Mouse (Mus musculus) cortical plate, adult 2 months (tissue): Measurements from ENCODE around the gene Abhd4.

Source experiments
- CTCF ChIP-seq: fragments of 200-500 bp; IDR thresholded peaks from 2 replicates; pipeline ENCODE4 v1.5.1; 2011; ENCODE audit warnings: mild to moderate bottlenecking, control low read depth, low read length; ENCODE audit not compliant: insufficient read depth; ENCODE audit errors: extremely low read depth
- POLR2A ChIP-seq: fragments of 200-500 bp; IDR thresholded peaks from 2 replicates; pipeline ENCODE4 v1.6.1; 2011; ENCODE audit warnings: mild to moderate bottlenecking, low read length, control low read depth; ENCODE audit not compliant: insufficient read depth; ENCODE audit errors: extremely low read depth

DNA sequence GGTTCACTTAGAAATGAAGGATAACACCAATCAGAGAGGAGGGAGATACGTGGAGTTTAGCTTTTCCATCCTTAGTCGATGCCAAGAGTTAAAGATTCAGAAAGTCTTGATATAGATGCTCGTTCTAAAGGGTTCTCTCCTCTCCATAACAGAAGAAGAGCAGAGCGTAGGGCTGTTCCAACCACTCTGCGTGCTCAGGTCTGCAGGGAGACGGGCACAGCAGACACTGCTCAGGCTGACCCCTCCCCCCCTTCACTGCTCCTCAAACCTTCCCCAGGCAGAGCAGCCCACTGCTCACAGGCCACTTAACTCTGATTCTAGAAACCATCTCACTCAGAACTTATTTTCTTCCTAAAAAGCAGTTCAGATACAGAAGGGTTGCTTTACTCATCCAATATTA is 45.2 kb upstream of the Abhd4 start:
- TF ChIP-seq POLR2A (no peak), CTCF (no peak)
